Mouse (Mus musculus): Measurements from ENCODE around the gene Pkp4.

DNA sequence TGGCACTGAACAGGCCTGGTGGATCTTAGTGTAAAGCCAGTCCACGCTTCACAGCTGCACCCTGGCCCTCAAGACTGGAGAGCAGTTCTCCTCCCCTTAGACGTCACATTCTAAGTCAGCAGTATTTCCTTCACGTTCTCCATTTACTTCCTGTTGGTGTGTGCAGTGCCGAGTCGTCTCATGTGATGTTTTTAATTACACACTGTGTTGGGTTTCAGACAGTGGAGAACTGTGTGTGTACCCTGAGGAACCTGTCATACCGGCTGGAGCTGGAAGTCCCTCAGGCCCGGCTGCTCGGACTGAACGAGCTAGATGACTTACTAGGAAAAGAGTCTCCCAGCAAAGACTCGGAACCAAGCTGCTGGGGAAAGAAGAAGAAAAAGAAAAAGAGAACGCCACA, 177.9 kb downstream of the Pkp4 start:
- no peak for TF ChIP-seq CTCF (IDR thresholded peaks at IDR 0.05; ENCODE audit: low read depth)
- no peak for TF ChIP-seq EP300 (IDR thresholded peaks at IDR 0.05; ENCODE audit: low read depth)
